Mouse (Mus musculus) forebrain, embryonic 16.5 days (tissue): ENCODE measurements around the gene Socs4. TPM values are rescaled to one million over a fixed set of nuclear protein-coding genes. Genes with fewer than 3 reads are reported as not detected.

Source experiments
- polyA plus RNA-seq: library from polyadenylated mRNA; unstranded; fragments of >200 nt; fragmentation: Nextera tagmentation; extraction: Ambion mirVana; gene quantifications from 2 replicates; pipeline ENCODE4 v1.2.1, GENCODE M21; 2015

Gene Socs4
- polyA plus RNA-seq, 1 experiment from 2014 or later = 2.6 TPM

Other genes with a start within 250 kb of the Socs4 start
- 1.5 and 2.3 TPM in 2 replicates for gene Gch1, start 87.5 kb upstream of the Socs4 start, polyA plus RNA-seq
- 16.1 and 17.2 TPM in 2 replicates for gene Wdhd1, start 74 bp upstream of the Socs4 start, polyA plus RNA-seq
- gene Mapk1ip1l, start 21.3 kb downstream of the Socs4 start, polyA plus RNA-seq = 59.8 and 62.1 TPM in 2 replicates
- 2.2 and 2.9 TPM in 2 replicates for gene Lgals3, start 90.8 kb downstream of the Socs4 start, polyA plus RNA-seq
- 15.9 and 16.5 TPM in 2 replicates for gene Dlgap5, start 141.5 kb downstream of the Socs4 start, polyA plus RNA-seq
- 20.3 and 23.1 TPM in 2 replicates for gene Fbxo34, start 173.5 kb downstream of the Socs4 start, polyA plus RNA-seq